Comparison of ENCODE assay signal across 15 mouse cellular contexts in the genomic region with DNA sequence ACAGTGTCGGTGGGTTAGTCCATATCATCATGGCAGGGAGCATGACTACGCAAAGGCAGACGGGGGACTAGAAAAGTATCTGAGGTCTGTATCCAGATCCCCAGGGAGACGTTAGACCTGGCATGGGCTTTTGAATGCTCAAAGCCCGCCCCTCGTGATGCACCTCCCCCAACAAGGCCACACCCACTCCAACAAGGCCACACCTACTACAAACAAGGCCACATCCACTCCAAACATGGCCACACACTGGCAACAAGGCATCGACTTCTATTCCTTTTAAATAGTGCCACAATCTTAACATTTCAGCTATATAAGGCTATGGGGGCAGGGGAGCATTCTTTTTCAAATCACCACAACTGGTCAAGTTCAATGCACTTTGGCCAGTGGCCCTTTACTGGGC. TPM values are rescaled to one million over a fixed set of nuclear protein-coding genes. Genes with fewer than 3 reads are reported as not detected.
DNase-seq lines count a peak whose midpoint lies in the region; ATAC-seq and TF ChIP-seq lines count a peak whose summit lies in the region.
"Had no signal": no experiment of that assay in that cellular context is flagged by ENCODE, and none has a peak within 500 bp of the region (broad histone marks: within the 10 kb centered on the region; RNA-seq: fewer than 3 reads in every experiment).

No protein-coding gene starts in this region.

- TF ChIP-seq POLR2A in kidney, adult 2 months (IDR thresholded peaks at IDR 0.05; ENCODE audit: low read depth, low read length), result no peak

- no peaks in the 10 kb centered on the region for H3K9me3 ChIP-seq in limb, embryonic 10.5 days (replicated peaks)
- H3K9me3 ChIP-seq: hindbrain, embryonic 13.5 days; lung, embryonic 15.5 days had no signal

- peak; percentile 44 for DNase-seq in kidney, adult 2 months
- no peak for DNase-seq in kidney, postnatal 10 days
- DNase-seq in 416B (ENCODE audit: low read depth), result peak; percentile 63
- DNase-seq in R1 (ENCODE audit: low read depth, low spot score), result peak; percentile 71
- DNase-seq in limb, embryonic 10.5 days (ENCODE audit: low spot score), result no peak
- no peak for DNase-seq in thymus, postnatal 14 days
- DNase-seq: B cell, adult 2 months; cerebellum, adult 11 months; heart, adult 2 months; kidney, adult 8-10 months; thymus, adult 2 months had no signal

- H3K27me3 ChIP-seq in kidney, adult 2 months (replicated peaks; ENCODE audit: control insufficient read depth, insufficient read depth, low read length), result no peaks in the 10 kb centered on the region
- H3K27me3 ChIP-seq in limb, embryonic 10.5 days (ENCODE audit: low read depth, poor library complexity, severe bottlenecking), result no peaks in the 10 kb centered on the region
- H3K27me3 ChIP-seq: hindbrain, embryonic 13.5 days; lung, embryonic 15.5 days had no signal

- H3K4me3 ChIP-seq in kidney, adult 2 months (ENCODE audit: insufficient read depth, low read depth, low read length), result no peak overlapping the region
- no peak overlapping the region; the same call in 1 of the 2 replicates for H3K4me3 ChIP-seq in limb, embryonic 10.5 days
- H3K4me3 ChIP-seq: erythroblast, embryonic 14.5 days; heart, adult 2 months; lung, embryonic 15.5 days had no signal

- H3K36me3 ChIP-seq in kidney, adult 2 months (ENCODE audit: control insufficient read depth, insufficient read depth, low read length), result no peaks in the 10 kb centered on the region
- H3K36me3 ChIP-seq in limb, embryonic 10.5 days, result no peaks in the 10 kb centered on the region
- H3K36me3 ChIP-seq: hindbrain, embryonic 13.5 days; lung, embryonic 15.5 days had no signal

- no peak overlapping the region for H3K27ac ChIP-seq in kidney, adult 2 months (ENCODE audit: insufficient read depth, low read depth, low read length)
- peak overlapping the region; percentile 80 for H3K27ac ChIP-seq in limb, embryonic 10.5 days
- H3K27ac ChIP-seq: heart, adult 2 months; hindbrain, embryonic 13.5 days; lung, embryonic 15.5 days had no signal

- no peak for ATAC-seq in inflammation-experienced regulatory T-cells, adult 6 months

- no peak for TF ChIP-seq CTCF in kidney, adult 2 months (conservative IDR thresholded peaks at IDR 0.05; ENCODE audit: insufficient read depth, insufficient read length, low read depth, low read length)

- H3K4me1 ChIP-seq in kidney, adult 2 months (ENCODE audit: control insufficient read depth, insufficient read depth, low read length), result no peaks in the 10 kb centered on the region; the same call in 1 of the 2 replicates
- H3K4me1 ChIP-seq in limb, embryonic 10.5 days, result peaks cover 13% of the 10 kb centered on the region

- 58% methylated on average over 7 of the region's 7 CpGs for WGBS in kidney, adult 2 months
- 61% methylated on average over 7 of the region's 7 CpGs for WGBS in limb, embryonic 10.5 days

RNA-seq across cellular contexts. Expression of a gene that starts 58.9 kb away (rescaled TPM):
- polyA plus RNA-seq in kidney, adult 2 months (2012; rRNA removed), result 4.1 and 4.3 TPM in 2 replicates
- polyA plus RNA-seq in limb, embryonic 10.5 days (2016; fragmentation: Nextera tagmentation; extraction: Ambion mirVana), result 5.3 and 6.8 TPM in 2 replicates
- polyA plus RNA-seq in inflammation-experienced regulatory T-cells, adult 6 months (2017; shearing (Covaris generic)), result 1 to 10 TPM; 1.8 to 2.7 (median 1.9) TPM

RNA-seq across cellular contexts. Expression of a gene that starts 59.0 kb away (rescaled TPM):
- 25.4 and 39.5 TPM in 2 replicates for polyA plus RNA-seq in kidney, adult 2 months (2012; rRNA removed)
- polyA plus RNA-seq in limb, embryonic 10.5 days (2016; fragmentation: Nextera tagmentation; extraction: Ambion mirVana), result 166 and 173 TPM in 2 replicates
- 100 to 1,000 TPM in 2 of 3 experiments, 10 to 100 TPM in 1; 97.3 to 112 (median 100) TPM for polyA plus RNA-seq in inflammation-experienced regulatory T-cells, adult 6 months (2017; shearing (Covaris generic))

Comparison
In these comparisons a context has a peak if more than half of its experiments do, and no peak if none do; other contexts are left out.
1. DNase-seq: peak in kidney, adult 2 months (single experiment), 416B (single experiment) and R1 (single experiment); none in kidney, postnatal 10 days (single experiment), limb, embryonic 10.5 days (single experiment) and thymus, postnatal 14 days (single experiment).